Mouse (Mus musculus): ENCODE measurements at regions not wholly inside any gene's neighbourhood (a gene's known extent, or its start where the extent isn't known, plus 50 kb on each side); places are given as distances from the start of the nearest gene placed in this dataset.
"Not testable (repeated sequence)": the region's sequence is repeated elsewhere in the genome, so short reads cannot be mapped to it uniquely, and the experiment has no call there.

- Histone ChIP-seq H3K27me3 (replicated peaks; ENCODE audit: control insufficient read depth, insufficient read depth, low read length) (no peaks in the 10 kb centered on the region), H3K36me3 (ENCODE audit: control insufficient read depth, insufficient read depth, low read length) (no peaks in the 10 kb centered on the region), H3K4me3 (ENCODE audit: low read depth, low read length) (no peak overlapping the region), H3K9ac (ENCODE audit: low read depth, low read length) (no peak overlapping the region), H3K27ac (replicated peaks; ENCODE audit: low read depth, low read length) (no peak overlapping the region), H3K9me3 (ENCODE audit: control insufficient read depth, low read length) (no peaks in the 10 kb centered on the region), H3K4me2 (ENCODE audit: low read depth, low read length) (no peak overlapping the region), H3K4me1 (ENCODE audit: control insufficient read depth, insufficient read depth, low read length) (no peaks in the 10 kb centered on the region)
- DNase-seq (ENCODE audit: low spot score) = peak; percentile 48
- ATAC-seq (ENCODE audit: low read depth) = no peak
- WGBS = 56% methylated on average over 3 of the region's 3 CpGs
Measured at GRCm38 (mm10) chr8:30063148-30063547, 2615.7 kb downstream of the Poteg start.

GRCm38 (mm10) chr8:30077726-30078125 lies 2630.3 kb downstream of the Poteg start:
- Histone ChIP-seq H3K4me1 (ENCODE audit: control insufficient read depth, insufficient read depth, low read length) (no peaks in the 10 kb centered on the region), H3K9ac (ENCODE audit: low read depth, low read length) (no peak overlapping the region), H3K9me3 (ENCODE audit: control insufficient read depth, low read length) (no peaks in the 10 kb centered on the region), H3K27me3 (replicated peaks; ENCODE audit: control insufficient read depth, insufficient read depth, low read length) (no peaks in the 10 kb centered on the region), H3K4me3 (ENCODE audit: low read depth, low read length) (no peak overlapping the region), H3K4me2 (ENCODE audit: low read depth, low read length) (no peak overlapping the region), H3K36me3 (ENCODE audit: control insufficient read depth, insufficient read depth, low read length) (no peaks in the 10 kb centered on the region), H3K27ac (replicated peaks; ENCODE audit: low read depth, low read length) (no peak overlapping the region)
- ATAC-seq (ENCODE audit: low read depth) (no peak), DNase-seq (ENCODE audit: low spot score) (no peak)

DNA sequence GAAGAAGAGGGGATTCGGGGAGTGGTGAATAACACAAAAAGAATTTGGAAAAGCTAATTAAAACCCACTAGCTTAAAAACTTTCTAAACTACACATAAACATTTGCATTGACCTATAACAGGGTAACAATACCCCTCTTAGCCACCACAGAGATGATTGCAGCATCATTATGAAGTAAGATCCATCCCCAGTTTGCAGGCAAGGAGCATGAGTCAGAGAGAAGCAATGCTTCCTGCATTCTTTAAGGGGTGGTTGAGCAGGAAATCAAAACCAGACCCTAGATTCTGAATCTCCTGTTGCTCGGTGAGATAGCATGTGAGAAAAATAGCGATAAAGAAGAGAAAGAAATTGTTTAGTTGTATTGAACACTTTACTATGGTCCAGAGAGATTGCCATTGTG lies 2680.3 kb downstream of the Poteg start:
- ATAC-seq (ENCODE audit: low read depth) (no peak), DNase-seq (ENCODE audit: low spot score) (peak; percentile 53)
- no peaks in the 10 kb centered on the region for H3K4me1 ChIP-seq (ENCODE audit: control insufficient read depth, insufficient read depth, low read length)
- H3K27me3 ChIP-seq (replicated peaks; ENCODE audit: control insufficient read depth, insufficient read depth, low read length) = no peaks in the 10 kb centered on the region
- no peak overlapping the region for H3K9ac ChIP-seq (ENCODE audit: low read depth, low read length)
- no peaks in the 10 kb centered on the region for H3K36me3 ChIP-seq (ENCODE audit: control insufficient read depth, insufficient read depth, low read length)
- no peak overlapping the region for H3K4me3 ChIP-seq (ENCODE audit: low read depth, low read length)
- no peaks in the 10 kb centered on the region for H3K9me3 ChIP-seq (ENCODE audit: control insufficient read depth, low read length)
- WGBS = 43% methylated on average over 3 of the region's 3 CpGs
- no peak overlapping the region for H3K27ac ChIP-seq (replicated peaks; ENCODE audit: low read depth, low read length)
- no peak overlapping the region for H3K4me2 ChIP-seq (ENCODE audit: low read depth, low read length)

- Histone ChIP-seq H3K27me3 (replicated peaks; ENCODE audit: control insufficient read depth, insufficient read depth, low read length) (no peaks in the 10 kb centered on the region), H3K9me3 (ENCODE audit: control insufficient read depth, low read length) (no peaks in the 10 kb centered on the region), H3K4me1 (ENCODE audit: control insufficient read depth, insufficient read depth, low read length) (no peaks in the 10 kb centered on the region), H3K4me3 (ENCODE audit: low read depth, low read length) (no peak overlapping the region), H3K9ac (ENCODE audit: low read depth, low read length) (no peak overlapping the region), H3K36me3 (ENCODE audit: control insufficient read depth, insufficient read depth, low read length) (no peaks in the 10 kb centered on the region), H3K4me2 (ENCODE audit: low read depth, low read length) (no peak overlapping the region), H3K27ac (replicated peaks; ENCODE audit: low read depth, low read length) (no peak overlapping the region)
- WGBS = 59% methylated on average over 6 of the region's 6 CpGs
- peak; percentile 16 for DNase-seq (ENCODE audit: low spot score)
- ATAC-seq (ENCODE audit: low read depth) = no peak
Measured at GRCm38 (mm10) chr8:30134999-30135398, 2687.5 kb downstream of the Poteg start.

DNA sequence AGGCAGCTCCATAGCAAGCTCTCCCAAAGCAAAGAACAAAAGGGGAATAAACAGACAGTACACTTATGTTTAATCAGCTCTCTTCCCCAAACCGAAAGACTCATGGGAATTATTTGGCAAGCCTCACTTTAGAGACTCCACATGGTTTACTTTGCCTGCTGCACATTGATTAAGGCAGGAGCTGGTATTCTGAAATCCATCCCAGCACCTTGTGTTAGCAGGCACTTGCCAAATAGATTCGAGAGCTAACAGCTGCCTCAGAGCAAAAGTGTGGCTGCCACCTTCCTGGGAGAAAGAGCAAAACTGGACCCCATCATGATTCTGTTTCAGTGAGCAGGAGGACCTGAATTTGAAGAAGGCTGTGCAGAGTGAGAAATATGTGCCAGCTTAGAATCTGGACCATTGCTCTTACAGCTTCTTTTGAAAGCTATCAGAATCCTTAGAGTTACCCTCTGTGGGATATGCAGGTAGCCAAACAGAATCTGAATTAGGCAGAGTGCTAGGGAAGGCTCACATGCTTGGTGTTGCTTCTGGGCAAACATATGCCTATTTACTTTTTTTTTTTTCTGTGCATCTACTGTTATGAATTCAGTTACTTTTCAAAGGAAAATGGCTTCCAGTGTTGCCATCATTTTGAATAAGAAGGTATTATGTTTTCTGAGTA lies 2703.8 kb downstream of the Poteg start:
- H3K9ac ChIP-seq (ENCODE audit: low read depth, low read length) = no peak overlapping the region
- H3K27ac ChIP-seq (replicated peaks; ENCODE audit: low read depth, low read length) = no peak overlapping the region
- H3K9me3 ChIP-seq (ENCODE audit: control insufficient read depth, low read length) = no peaks in the 10 kb centered on the region
- no peaks in the 10 kb centered on the region for H3K4me1 ChIP-seq (ENCODE audit: control insufficient read depth, insufficient read depth, low read length)
- H3K36me3 ChIP-seq (ENCODE audit: control insufficient read depth, insufficient read depth, low read length) = no peaks in the 10 kb centered on the region
- DNase-seq (ENCODE audit: low spot score) (no peak), ATAC-seq (ENCODE audit: low read depth) (no peak)
- H3K27me3 ChIP-seq (replicated peaks; ENCODE audit: control insufficient read depth, insufficient read depth, low read length) = no peaks in the 10 kb centered on the region
- WGBS = 58% methylated on average over 2 of the region's 2 CpGs
- H3K4me2 ChIP-seq (ENCODE audit: low read depth, low read length) = no peak overlapping the region
- H3K4me3 ChIP-seq (ENCODE audit: low read depth, low read length) = no peak overlapping the region

- Histone ChIP-seq H3K9me3 (ENCODE audit: control insufficient read depth, low read length) (no peaks in the 10 kb centered on the region), H3K4me3 (ENCODE audit: low read depth, low read length) (no peak overlapping the region), H3K36me3 (ENCODE audit: control insufficient read depth, insufficient read depth, low read length) (no peaks in the 10 kb centered on the region), H3K4me2 (ENCODE audit: low read depth, low read length) (no peak overlapping the region), H3K4me1 (ENCODE audit: control insufficient read depth, insufficient read depth, low read length) (no peaks in the 10 kb centered on the region), H3K27me3 (replicated peaks; ENCODE audit: control insufficient read depth, insufficient read depth, low read length) (no peaks in the 10 kb centered on the region), H3K27ac (replicated peaks; ENCODE audit: low read depth, low read length) (no peak overlapping the region), H3K9ac (ENCODE audit: low read depth, low read length) (no peak overlapping the region)
- no peak for DNase-seq (ENCODE audit: low spot score)
- 80% methylated on average over 4 of the region's 4 CpGs for WGBS
- ATAC-seq (ENCODE audit: low read depth) = no peak
Measured at GRCm38 (mm10) chr8:30152921-30153320, 2705.5 kb downstream of the Poteg start.

DNA sequence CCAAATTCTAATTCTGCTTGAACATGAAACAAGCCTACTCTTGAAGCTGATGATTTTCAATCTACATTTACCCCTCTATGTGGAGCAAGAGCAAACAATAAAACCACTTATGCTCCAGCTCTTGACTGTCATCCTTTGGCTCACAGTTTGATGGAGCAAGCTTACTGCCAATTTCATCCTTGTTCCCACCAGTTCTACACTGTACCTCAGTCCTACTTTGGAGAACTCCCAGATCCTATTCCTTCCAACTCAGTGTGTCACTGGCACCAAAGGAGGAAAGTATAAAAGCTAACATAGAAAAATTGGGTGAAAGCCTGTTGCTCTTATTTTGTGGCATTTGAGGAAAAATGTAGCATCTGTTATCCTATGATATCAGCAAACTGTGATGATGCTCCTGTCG lies 2724.4 kb downstream of the Poteg start:
- DNase-seq (ENCODE audit: low spot score) = no peak
- Histone ChIP-seq H3K36me3 (ENCODE audit: control insufficient read depth, insufficient read depth, low read length) (no peaks in the 10 kb centered on the region), H3K9me3 (ENCODE audit: control insufficient read depth, low read length) (no peaks in the 10 kb centered on the region), H3K4me3 (ENCODE audit: low read depth, low read length) (no peak overlapping the region), H3K4me1 (ENCODE audit: control insufficient read depth, insufficient read depth, low read length) (no peaks in the 10 kb centered on the region), H3K4me2 (ENCODE audit: low read depth, low read length) (no peak overlapping the region), H3K27ac (replicated peaks; ENCODE audit: low read depth, low read length) (no peak overlapping the region), H3K9ac (ENCODE audit: low read depth, low read length) (no peak overlapping the region), H3K27me3 (replicated peaks; ENCODE audit: control insufficient read depth, insufficient read depth, low read length) (no peaks in the 10 kb centered on the region)
- WGBS = 79% methylated on average over 1 of the region's 1 CpGs
- ATAC-seq (ENCODE audit: low read depth) = no peak

GRCm38 (mm10) chr8:30202746-30203145 lies 2755.3 kb downstream of the Poteg start:
- H3K9me3 ChIP-seq (ENCODE audit: control insufficient read depth, low read length); DNase-seq (ENCODE audit: low spot score); H3K4me2 ChIP-seq (ENCODE audit: low read depth, low read length); H3K27me3 ChIP-seq (replicated peaks; ENCODE audit: control insufficient read depth, insufficient read depth, low read length); H3K27ac ChIP-seq (replicated peaks; ENCODE audit: low read depth, low read length); ATAC-seq (ENCODE audit: low read depth); H3K4me1 ChIP-seq (ENCODE audit: control insufficient read depth, insufficient read depth, low read length); H3K36me3 ChIP-seq (ENCODE audit: control insufficient read depth, insufficient read depth, low read length); H3K9ac ChIP-seq (ENCODE audit: low read depth, low read length); H3K4me3 ChIP-seq (ENCODE audit: low read depth, low read length): not testable (repeated sequence)

GRCm38 (mm10) chr8:30227354-30227753 lies 2779.9 kb downstream of the Poteg start:
- no peak for ATAC-seq (ENCODE audit: low read depth)
- no peaks in the 10 kb centered on the region for H3K4me1 ChIP-seq (ENCODE audit: control insufficient read depth, insufficient read depth, low read length)
- H3K36me3 ChIP-seq (ENCODE audit: control insufficient read depth, insufficient read depth, low read length) = no peaks in the 10 kb centered on the region
- no peaks in the 10 kb centered on the region for H3K27me3 ChIP-seq (replicated peaks; ENCODE audit: control insufficient read depth, insufficient read depth, low read length)
- H3K4me2 ChIP-seq (ENCODE audit: low read depth, low read length) = no peak overlapping the region
- no peaks in the 10 kb centered on the region for H3K9me3 ChIP-seq (ENCODE audit: control insufficient read depth, low read length)
- no peak overlapping the region for H3K4me3 ChIP-seq (ENCODE audit: low read depth, low read length)
- H3K27ac ChIP-seq (replicated peaks; ENCODE audit: low read depth, low read length) = no peak overlapping the region
- H3K9ac ChIP-seq (ENCODE audit: low read depth, low read length) = no peak overlapping the region
- peak; percentile 32 for DNase-seq (ENCODE audit: low spot score)
- 48% methylated on average over 5 of the region's 5 CpGs for WGBS
